Mouse (Mus musculus): ENCODE results near the gene Lrwd1. TPM values are rescaled to one million over a fixed set of nuclear protein-coding genes. Genes with fewer than 3 reads are reported as not detected.

Lrwd1 gene
- polyA plus RNA-seq, 1 experiment from 2014 or later: 21.8 TPM

DNA sequence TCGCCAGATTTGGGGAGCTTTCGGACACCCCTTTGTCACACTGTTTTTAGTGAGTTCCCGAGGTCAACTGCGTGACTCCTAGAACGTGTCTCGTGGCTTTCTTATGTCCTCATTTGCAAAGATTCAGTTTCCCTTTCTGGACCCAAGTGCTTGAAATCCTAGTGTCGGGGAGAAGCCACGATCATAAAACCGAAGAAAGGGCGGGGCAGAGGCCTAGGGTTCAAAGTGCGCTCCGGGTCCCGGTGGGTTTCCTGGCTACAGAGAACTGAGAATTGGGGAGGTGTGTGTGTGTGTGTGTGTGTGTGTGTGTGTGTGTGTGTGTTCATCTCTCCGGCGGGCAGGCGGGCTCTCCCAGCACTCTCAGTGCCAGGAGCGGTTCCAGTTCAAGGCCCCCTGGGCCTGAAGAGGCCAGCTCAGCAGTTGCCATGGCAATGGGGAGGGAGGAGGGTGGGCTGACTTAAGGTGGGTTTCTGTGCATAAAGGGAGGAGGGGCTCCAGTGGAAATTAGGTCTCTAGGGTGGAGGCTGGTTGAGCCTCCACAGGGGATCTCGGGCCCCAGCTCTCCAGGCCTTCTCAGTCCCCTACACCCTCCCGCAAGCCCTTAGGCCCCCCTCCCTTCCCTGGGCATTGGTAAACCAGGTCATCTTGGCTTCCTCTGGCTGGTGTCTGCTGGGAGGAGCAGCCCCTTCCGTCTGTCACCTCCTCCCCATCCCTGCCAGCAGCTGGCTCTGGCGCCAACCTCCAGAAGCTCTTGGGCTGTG is 50.8 kb downstream of the Lrwd1 start:
- peaks cover 15% of the 10 kb centered on the region for H3K4me1 ChIP-seq (replicated peaks)
- WGBS: 13% methylated on average over 21 of the region's 21 CpGs
- H3K27ac ChIP-seq (ENCODE audit: poor library complexity, severe bottlenecking): no peak overlapping the region
- H3K9me3 ChIP-seq (replicated peaks): no peaks in the 10 kb centered on the region; the same call in 1 of the 2 replicates
- H3K9ac ChIP-seq: no peak overlapping the region
- peak overlapping the region; percentile 84 for H3K4me2 ChIP-seq
- ATAC-seq (ENCODE audit: insufficient number of reproducible peaks, low FRiP score): no peak
- H3K4me3 ChIP-seq: peak overlapping the region; percentile 48; the same call in 1 of the 2 replicates
- no peaks in the 10 kb centered on the region for H3K36me3 ChIP-seq
- H3K27me3 ChIP-seq (replicated peaks): peaks cover 52% of the 10 kb centered on the region

DNA sequence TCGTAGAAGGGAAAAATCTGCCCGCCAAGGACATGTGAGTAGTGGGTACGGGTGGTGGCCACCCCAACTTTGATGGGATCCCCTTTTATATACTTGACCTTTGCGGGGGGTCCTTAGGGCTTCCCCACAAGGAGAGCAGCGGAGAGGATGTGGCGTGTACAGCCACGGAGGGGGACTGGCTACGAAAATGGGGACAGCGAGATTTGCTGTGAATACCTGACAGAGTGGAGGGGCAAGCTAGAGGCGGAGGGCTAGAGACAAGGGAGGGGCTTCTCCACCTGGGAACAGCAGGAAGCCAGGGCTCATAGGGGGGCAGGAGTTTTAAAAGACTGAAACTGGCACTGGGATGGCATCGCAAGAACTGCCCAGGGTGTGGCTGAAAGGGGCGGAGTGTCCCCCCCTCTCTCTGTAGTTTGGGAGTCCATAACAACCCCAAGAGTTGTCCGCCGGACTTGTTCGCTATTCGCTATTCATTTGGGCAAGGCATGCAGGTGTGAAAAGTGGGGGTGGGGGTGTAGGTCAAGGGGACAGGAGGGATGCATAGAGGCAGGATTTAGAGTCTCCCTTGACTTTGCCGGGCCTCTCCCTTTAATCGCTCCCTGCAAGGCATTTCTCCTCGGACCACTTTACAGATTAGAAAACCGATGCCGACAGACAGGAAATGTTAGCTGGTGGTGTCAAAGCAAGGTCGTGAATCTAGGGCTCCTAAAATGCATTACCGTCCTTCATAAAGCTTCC is 51.6 kb downstream of the Lrwd1 start:
- Histone ChIP-seq H3K27me3 (replicated peaks) (peaks cover 47% of the 10 kb centered on the region), H3K36me3 (no peaks in the 10 kb centered on the region), H3K4me2 (peak overlapping the region; percentile 84), H3K9ac (peak overlapping the region; percentile 50), H3K9me3 (replicated peaks) (no peaks in the 10 kb centered on the region; the same call in 1 of the 2 replicates), H3K27ac (ENCODE audit: poor library complexity, severe bottlenecking) (no peak overlapping the region), H3K4me3 (peak overlapping the region; percentile 48), H3K4me1 (replicated peaks) (peaks cover 15% of the 10 kb centered on the region)
- WGBS: 2% methylated on average over 23 of the region's 23 CpGs
- ATAC-seq (ENCODE audit: insufficient number of reproducible peaks, low FRiP score): peak; percentile 17; the same call in 1 of the 2 replicates

DNA sequence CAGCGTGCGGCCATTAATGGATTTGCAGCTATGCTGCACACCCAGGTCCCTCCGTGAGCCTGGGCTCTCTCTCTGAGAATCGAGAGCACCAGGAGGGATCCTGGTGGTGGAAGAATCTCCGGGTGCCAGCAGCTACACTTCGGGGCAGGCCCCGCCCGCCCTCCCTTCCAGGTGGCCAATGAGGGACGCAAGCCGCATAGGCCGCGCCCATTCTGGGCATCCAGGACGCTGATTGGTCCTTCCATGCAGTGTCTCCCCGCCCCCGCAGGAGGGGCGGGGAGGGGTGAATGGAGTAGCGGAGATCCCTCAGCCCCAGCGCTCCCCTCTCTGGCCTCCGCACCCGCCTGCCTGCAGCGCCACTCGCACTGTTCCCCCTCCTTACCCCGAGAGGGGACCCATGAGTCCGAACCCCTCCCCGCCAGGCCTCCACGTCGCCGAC is 52.2 kb downstream of the Lrwd1 start, which contains the start of gene Rasa4:
Gene Rasa4 (plus strand): TSS at position 248 of the 439 bp plus-strand sequence.
- WGBS: under 1% methylated on average over 22 of the region's 28 CpGs
- Histone ChIP-seq H3K27me3 (replicated peaks) (peaks cover 41% of the 10 kb centered on the region), H3K4me2 (peak within 1 kb of the TSS; percentile 84), H3K27ac (ENCODE audit: poor library complexity, severe bottlenecking) (no peak within 1 kb of the TSS), H3K9ac (peak within 1 kb of the TSS; percentile 50), H3K4me3 (peak within 1 kb of the TSS; percentile 48), H3K4me1 (replicated peaks) (peaks cover 15% of the 10 kb centered on the region), H3K9me3 (replicated peaks) (no peaks in the 10 kb centered on the region; the same call in 1 of the 2 replicates), H3K36me3 (no peaks in the 10 kb centered on the region)
- ATAC-seq (ENCODE audit: insufficient number of reproducible peaks, low FRiP score): peak; percentile 95

DNA sequence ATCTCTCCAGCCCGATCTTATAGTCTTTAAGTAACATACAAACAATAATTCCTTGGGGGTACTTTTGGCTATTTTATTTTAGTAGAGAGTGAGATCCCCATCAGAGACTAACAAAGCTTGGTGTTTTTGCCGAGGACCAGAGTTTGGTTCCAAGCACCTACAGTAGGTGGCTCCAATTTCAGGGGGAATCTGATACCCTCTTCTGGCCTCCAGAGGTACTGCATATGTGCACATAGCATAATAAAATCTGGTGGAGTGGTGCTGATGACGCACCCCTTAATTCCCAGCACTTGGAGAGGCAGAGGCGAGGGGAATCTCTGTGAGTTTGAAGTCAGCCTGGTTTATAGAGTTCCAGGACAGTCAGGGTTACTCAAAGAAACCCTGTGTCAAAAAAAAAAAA is 53.5 kb downstream of the Lrwd1 start:
- Histone ChIP-seq H3K4me3 (no peak overlapping the region), H3K4me1 (replicated peaks) (peaks cover 15% of the 10 kb centered on the region), H3K4me2 (no peak overlapping the region), H3K27me3 (replicated peaks) (peaks cover 32% of the 10 kb centered on the region), H3K9me3 (replicated peaks) (no peaks in the 10 kb centered on the region; the same call in 1 of the 2 replicates), H3K36me3 (no peaks in the 10 kb centered on the region), H3K27ac (ENCODE audit: poor library complexity, severe bottlenecking) (no peak overlapping the region), H3K9ac (no peak overlapping the region)
- WGBS: 77% methylated on average over 4 of the region's 4 CpGs
- ATAC-seq (ENCODE audit: insufficient number of reproducible peaks, low FRiP score): no peak

DNA sequence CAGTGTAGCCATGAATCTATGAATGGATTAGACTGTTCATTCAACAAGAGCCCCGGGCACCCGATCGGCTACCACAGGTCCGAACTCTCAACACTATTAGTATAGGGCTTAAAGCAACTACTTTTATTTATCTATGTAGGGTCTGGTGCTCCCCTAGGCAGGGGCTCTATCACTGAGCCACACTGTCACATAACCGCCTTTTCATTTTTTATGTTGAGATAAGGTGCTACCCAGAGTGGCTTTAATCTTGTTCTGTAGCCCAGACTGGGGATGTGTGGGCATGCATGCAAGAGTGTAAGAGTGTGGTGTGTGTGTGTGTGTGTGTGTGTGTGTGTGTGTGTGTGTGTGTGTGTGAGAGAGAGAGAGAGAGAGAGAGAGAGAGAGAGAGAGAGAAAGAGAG is 57.7 kb downstream of the Lrwd1 start:
- H3K4me1 ChIP-seq (replicated peaks): peaks cover 7% of the 10 kb centered on the region
- no peak overlapping the region for H3K4me3 ChIP-seq
- no peak overlapping the region for H3K27ac ChIP-seq (ENCODE audit: poor library complexity, severe bottlenecking)
- H3K27me3 ChIP-seq (replicated peaks): no peaks in the 10 kb centered on the region
- H3K4me2 ChIP-seq: no peak overlapping the region
- H3K9ac ChIP-seq: no peak overlapping the region
- H3K9me3 ChIP-seq (replicated peaks): no peaks in the 10 kb centered on the region; the same call in 1 of the 2 replicates
- no peak for ATAC-seq (ENCODE audit: insufficient number of reproducible peaks, low FRiP score)
- no peaks in the 10 kb centered on the region for H3K36me3 ChIP-seq
- WGBS: 85% methylated on average over 5 of the region's 5 CpGs

DNA sequence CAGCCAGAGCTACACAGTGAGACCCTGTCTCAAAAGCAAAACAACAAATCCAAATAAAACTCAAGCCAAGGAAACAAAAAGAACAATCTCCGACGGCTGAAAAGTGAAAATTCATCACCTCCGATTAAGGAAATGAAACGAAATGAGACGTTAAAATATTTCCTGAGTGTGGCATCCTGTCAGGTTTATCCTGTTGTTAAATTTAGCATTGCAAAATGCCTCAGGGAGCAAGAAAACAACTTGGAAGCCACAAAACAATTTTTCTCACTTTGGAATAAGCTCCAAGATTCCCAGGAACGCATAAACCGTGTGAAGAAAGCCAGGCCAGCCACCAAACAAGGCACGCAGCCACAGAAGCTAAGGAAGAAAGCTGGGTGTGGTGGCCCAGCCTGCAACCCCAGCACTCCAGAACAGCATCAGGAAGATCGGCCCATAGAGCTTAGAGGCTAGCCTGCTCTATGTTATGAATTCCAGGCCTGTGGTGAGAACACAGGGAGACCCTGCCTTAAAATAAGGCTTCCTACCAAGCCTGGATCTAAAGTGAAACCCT is 58.8 kb downstream of the Lrwd1 start:
- H3K27ac ChIP-seq (ENCODE audit: poor library complexity, severe bottlenecking): no peak overlapping the region
- ATAC-seq (ENCODE audit: insufficient number of reproducible peaks, low FRiP score): no peak
- WGBS: 73% methylated on average over 9 of the region's 9 CpGs

DNA sequence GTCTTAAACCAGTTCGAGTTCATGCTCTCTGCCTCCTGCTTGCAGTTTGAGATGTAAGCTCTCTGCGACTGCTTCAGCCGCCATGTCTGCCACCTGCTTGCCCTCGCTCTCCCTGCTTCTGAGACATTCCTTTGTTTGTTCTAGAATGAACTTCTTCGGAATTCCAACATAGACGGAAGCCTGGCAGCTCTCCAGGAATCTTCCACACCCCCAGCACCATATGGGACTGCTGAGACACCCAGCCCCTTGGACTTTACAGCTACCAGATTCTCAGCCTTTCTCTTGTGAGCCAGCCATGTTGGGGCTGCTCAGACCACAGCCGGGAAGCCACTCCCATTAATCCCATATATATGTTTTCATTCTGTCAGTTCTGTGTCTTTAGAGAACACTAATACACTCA is 59.6 kb downstream of the Lrwd1 start:
- Histone ChIP-seq H3K36me3 (no peaks in the 10 kb centered on the region), H3K4me2 (no peak overlapping the region), H3K4me1 (replicated peaks) (peaks cover 7% of the 10 kb centered on the region; the same call in 1 of the 2 replicates), H3K9ac (no peak overlapping the region), H3K4me3 (no peak overlapping the region), H3K9me3 (replicated peaks) (no peaks in the 10 kb centered on the region), H3K27me3 (replicated peaks) (no peaks in the 10 kb centered on the region), H3K27ac (ENCODE audit: poor library complexity, severe bottlenecking) (no peak overlapping the region)
- 42% methylated on average over 7 of the region's 7 CpGs for WGBS
- ATAC-seq (ENCODE audit: insufficient number of reproducible peaks, low FRiP score): no peak

More for the DNA sequence above, 58.8 kb downstream of the Lrwd1 start:
- Histone ChIP-seq H3K9me3 (replicated peaks) (no peaks in the 10 kb centered on the region), H3K4me2 (no peak overlapping the region), H3K9ac (no peak overlapping the region), H3K4me3 (no peak overlapping the region), H3K4me1 (replicated peaks) (peaks cover 7% of the 10 kb centered on the region; the same call in 1 of the 2 replicates), H3K36me3 (no peaks in the 10 kb centered on the region), H3K27me3 (replicated peaks) (no peaks in the 10 kb centered on the region)

DNA sequence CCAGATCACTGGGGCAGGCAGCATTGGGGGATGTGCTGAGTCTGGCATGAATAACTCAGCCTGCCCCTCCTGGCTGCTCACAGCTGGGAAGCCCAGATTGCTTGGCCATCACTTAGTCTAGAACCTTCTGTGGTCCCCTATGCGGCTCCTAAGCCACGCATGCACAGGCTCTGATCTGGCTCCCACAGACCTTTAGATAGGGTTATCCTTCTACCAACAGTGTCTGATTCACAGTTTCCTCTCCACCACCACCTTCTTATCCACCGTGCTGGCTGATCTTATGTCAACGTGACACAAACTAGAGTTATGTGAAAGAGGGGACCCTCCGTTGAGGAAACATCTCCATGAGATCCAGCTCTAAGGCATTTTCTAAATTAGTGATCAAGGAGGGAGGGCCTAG is 60.8 kb downstream of the Lrwd1 start:
- no peak overlapping the region for H3K27ac ChIP-seq (ENCODE audit: poor library complexity, severe bottlenecking)
- H3K4me1 ChIP-seq (replicated peaks): peaks cover 7% of the 10 kb centered on the region; the same call in 1 of the 2 replicates
- no peaks in the 10 kb centered on the region for H3K9me3 ChIP-seq (replicated peaks)
- no peak overlapping the region for H3K4me2 ChIP-seq
- no peak overlapping the region for H3K4me3 ChIP-seq
- peaks cover 3% of the 10 kb centered on the region; the same call in 1 of the 2 replicates for H3K27me3 ChIP-seq (replicated peaks)
- H3K36me3 ChIP-seq: no peaks in the 10 kb centered on the region
- ATAC-seq (ENCODE audit: insufficient number of reproducible peaks, low FRiP score): no peak
- H3K9ac ChIP-seq: no peak overlapping the region
- 71% methylated on average over 5 of the region's 5 CpGs for WGBS

DNA sequence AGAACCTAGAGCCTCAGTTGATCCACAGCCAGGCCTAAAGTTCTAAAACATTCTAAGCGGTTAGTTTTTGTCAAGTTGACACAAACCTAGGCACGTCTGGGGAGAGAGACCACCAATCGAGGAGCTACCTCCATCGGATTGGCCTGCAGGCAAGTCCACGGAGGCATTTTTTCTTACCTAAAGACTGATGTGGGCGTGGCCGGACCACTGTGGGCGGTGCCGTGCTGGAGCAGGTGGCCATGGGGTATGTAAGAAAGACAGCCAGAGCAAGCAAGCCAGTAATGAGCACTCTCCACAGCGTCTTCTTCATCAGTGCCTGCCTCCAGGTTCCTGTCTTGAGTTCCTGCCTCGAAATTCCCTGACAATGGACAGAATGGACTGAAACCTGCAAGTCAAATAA is 62.3 kb downstream of the Lrwd1 start:
- WGBS: 58% methylated on average over 11 of the region's 11 CpGs

DNA sequence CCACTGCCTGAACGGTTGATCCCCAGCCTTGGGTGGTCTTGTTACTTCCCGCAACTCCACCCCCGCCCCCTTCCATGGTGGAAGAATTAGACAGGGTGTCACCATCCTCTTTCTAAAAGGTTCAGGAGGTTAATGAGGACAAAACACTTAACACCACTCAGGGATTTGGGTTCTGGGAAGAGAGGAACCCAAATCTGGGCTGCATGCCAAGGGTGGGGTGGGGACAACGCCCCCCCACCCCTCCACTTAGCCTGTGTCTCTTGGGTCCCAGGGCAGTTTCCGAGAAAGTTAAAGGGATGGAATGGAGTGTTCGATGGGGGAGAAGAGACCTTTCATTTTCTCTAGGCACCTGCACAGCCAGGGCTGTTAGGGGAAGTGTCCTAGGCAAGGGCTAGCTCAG is 62.8 kb downstream of the Lrwd1 start:
- H3K4me1 ChIP-seq (replicated peaks): peaks cover 7% of the 10 kb centered on the region; the same call in 1 of the 2 replicates
- H3K4me2 ChIP-seq: no peak overlapping the region
- peaks cover 3% of the 10 kb centered on the region; the same call in 1 of the 2 replicates for H3K27me3 ChIP-seq (replicated peaks)
- no peaks in the 10 kb centered on the region for H3K36me3 ChIP-seq
- H3K9me3 ChIP-seq (replicated peaks): no peaks in the 10 kb centered on the region
- no peak overlapping the region for H3K27ac ChIP-seq (ENCODE audit: poor library complexity, severe bottlenecking)
- no peak for ATAC-seq (ENCODE audit: insufficient number of reproducible peaks, low FRiP score)
- H3K9ac ChIP-seq: no peak overlapping the region
- WGBS: 62% methylated on average over 6 of the region's 6 CpGs
- no peak overlapping the region for H3K4me3 ChIP-seq

More for the DNA sequence above, 62.3 kb downstream of the Lrwd1 start:
- Histone ChIP-seq H3K9me3 (replicated peaks) (no peaks in the 10 kb centered on the region), H3K36me3 (no peaks in the 10 kb centered on the region), H3K4me2 (no peak overlapping the region), H3K27ac (ENCODE audit: poor library complexity, severe bottlenecking) (no peak overlapping the region), H3K4me3 (no peak overlapping the region), H3K9ac (no peak overlapping the region), H3K27me3 (replicated peaks) (peaks cover 3% of the 10 kb centered on the region; the same call in 1 of the 2 replicates), H3K4me1 (replicated peaks) (peaks cover 7% of the 10 kb centered on the region; the same call in 1 of the 2 replicates)
- no peak for ATAC-seq (ENCODE audit: insufficient number of reproducible peaks, low FRiP score)

Data from heart, embryonic 12.5 days (tissue).